9 mouse cellular contexts compared by ENCODE assay signal in the genomic region with DNA sequence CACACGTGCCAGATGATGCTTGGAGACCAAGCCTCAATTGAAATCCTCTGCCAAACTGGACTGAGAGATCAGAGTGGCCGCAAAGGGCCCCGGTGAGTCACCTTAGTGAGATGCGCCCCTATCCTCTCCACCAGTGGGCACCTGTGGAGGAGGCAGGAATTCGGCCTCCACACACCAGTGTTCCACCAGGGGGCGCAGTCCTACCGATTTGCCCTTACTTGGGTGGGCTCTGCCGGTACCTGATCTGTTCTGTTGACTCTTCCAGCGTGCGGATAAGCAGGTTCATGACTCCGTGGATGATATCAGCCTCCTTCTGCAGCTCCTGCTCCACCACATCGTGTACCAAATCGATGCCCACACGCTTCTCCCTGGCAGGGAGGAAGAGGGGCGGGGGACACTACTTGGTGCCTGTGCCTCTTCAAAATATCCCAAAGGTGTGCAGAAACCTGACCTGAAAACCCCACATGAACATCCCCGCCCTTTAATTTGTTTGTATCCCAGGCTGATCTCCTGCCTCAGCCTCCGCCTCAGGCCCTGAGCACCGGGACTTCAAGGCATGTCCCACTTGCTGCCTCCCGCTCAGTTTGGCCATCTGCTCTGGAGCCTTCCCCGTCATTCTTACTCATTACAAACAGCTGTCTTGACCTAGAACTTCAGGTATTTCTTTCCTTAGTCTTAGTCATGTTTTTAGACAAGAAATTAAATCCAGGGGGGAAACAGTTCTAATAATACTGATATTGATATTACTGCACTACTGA. TPM values are rescaled to one million over a fixed set of nuclear protein-coding genes. Genes with fewer than 3 reads are reported as not detected.
A peak's percentile ranks its signal among the peaks of the same experiment; 100 is the strongest.
DNase-seq lines count a peak whose midpoint lies in the region; ATAC-seq and TF ChIP-seq lines count a peak whose summit lies in the region.
"Had no signal": no experiment of that assay in that cellular context is flagged by ENCODE, and none has a peak within 500 bp of the region (broad histone marks: within the 10 kb centered on the region; RNA-seq: fewer than 3 reads in every experiment).

No protein-coding gene starts in this region.

- no peaks in the 10 kb centered on the region for H3K36me3 ChIP-seq in hindbrain, embryonic 11.5 days (ENCODE audit: control insufficient read depth, insufficient read depth, low read length)

- peak; percentile 33 for DNase-seq in MN1 (ENCODE audit: low spot score)
- peak; percentile 36 to 59 for DNase-seq in cerebellum, adult 2 months
- DNase-seq in hindbrain, embryonic 11.5 days (ENCODE audit: low spot score) = peak; percentile 86
- DNase-seq in layer of hippocampus, postnatal 25 days (ENCODE audit: extremely low spot score in 1 of 2, low spot score in 1 of 2) = peak; percentile 72 to 90
- DNase-seq in lung, postnatal 4 days = peak; percentile 69 to 81
- DNase-seq in right cerebral cortex, postnatal 14 days = peak; percentile 78
- peak; percentile 78 for DNase-seq in urinary bladder, postnatal 14 days (ENCODE audit: low spot score)

- peak; percentile 62; the same call in 1 of the 2 replicates for ATAC-seq in frontal cortex, adult (ENCODE audit: low TSS enrichment)
- ATAC-seq in hindbrain, embryonic 11.5 days (ENCODE audit: low FRiP score) = no peak

- no peaks in the 10 kb centered on the region for H3K9me3 ChIP-seq in hindbrain, embryonic 11.5 days (ENCODE audit: control insufficient read depth, low read length)

- no peak overlapping the region for H3K4me2 ChIP-seq in hindbrain, embryonic 11.5 days (replicated peaks; ENCODE audit: low read depth, low read length)

- no peak overlapping the region for H3K4me3 ChIP-seq in cerebellum, adult 2 months (replicated peaks; ENCODE audit: insufficient read depth, low read depth, low read length)
- no peak overlapping the region for H3K4me3 ChIP-seq in hindbrain, embryonic 11.5 days (ENCODE audit: low read depth, low read length)

- no peak for TF ChIP-seq POLR2A in cerebellum, adult 2 months (IDR thresholded peaks at IDR 0.05; ENCODE audit: borderline replicate concordance, insufficient read depth, low read length)

- no peak overlapping the region for H3K9ac ChIP-seq in hindbrain, embryonic 11.5 days (ENCODE audit: low read depth, low read length)

- H3K27ac ChIP-seq in cerebellum, adult 2 months (ENCODE audit: insufficient read depth, low read length) = no peak overlapping the region
- no peak overlapping the region for H3K27ac ChIP-seq in hindbrain, embryonic 11.5 days (ENCODE audit: low read depth, low read length)

- WGBS in cerebellum, adult 2 months = 21% methylated on average over 20 of the region's 20 CpGs
- 23% methylated on average over 20 of the region's 20 CpGs for WGBS in hindbrain, embryonic 11.5 days

- no peaks in the 10 kb centered on the region for H3K27me3 ChIP-seq in cerebellum, adult 2 months (ENCODE audit: control insufficient read depth, insufficient read depth, low read length)
- H3K27me3 ChIP-seq in hindbrain, embryonic 11.5 days (ENCODE audit: control insufficient read depth, insufficient read depth, low read length) = no peaks in the 10 kb centered on the region

- H3K4me1 ChIP-seq in cerebellum, adult 2 months (ENCODE audit: control insufficient read depth, insufficient read depth, low read length) = no peaks in the 10 kb centered on the region
- H3K4me1 ChIP-seq in hindbrain, embryonic 11.5 days (replicated peaks; ENCODE audit: control insufficient read depth, insufficient read depth, low read length) = no peaks in the 10 kb centered on the region

- TF ChIP-seq CTCF in cerebellum, adult 2 months (IDR thresholded peaks at IDR 0.05; ENCODE audit: borderline replicate concordance, insufficient read depth, low read depth, low read length) = peak; percentile 69

RNA-seq across cellular contexts. Expression of gene Tekt1, which starts 7.1 kb away (rescaled TPM):
- polyA plus RNA-seq in cerebellum, adult 2 months (2012; rRNA removed) = 1.1 and 2.3 TPM in 2 replicates
- 8.7 and 8.9 TPM in 2 replicates for polyA plus RNA-seq in hindbrain, embryonic 11.5 days (2014; fragmentation: Nextera tagmentation; extraction: Ambion mirVana)
- 1 to 10 TPM; 2.7 to 3.1 TPM for total RNA-seq in layer of hippocampus, postnatal 25 days (2021)

RNA-seq across cellular contexts. Expression of gene Fbxo39, which starts 40.9 kb away (rescaled TPM):
- polyA plus RNA-seq in cerebellum, adult 2 months (2012; rRNA removed) = not detected in 2 replicates
- polyA plus RNA-seq in hindbrain, embryonic 11.5 days (2014; fragmentation: Nextera tagmentation; extraction: Ambion mirVana) = not detected in 2 replicates
- total RNA-seq in layer of hippocampus, postnatal 25 days (2021) = not detected
- total RNA-seq: left cerebral cortex, adult 8-10 months had no signal

RNA-seq across cellular contexts. Expression of gene Xaf1, which starts 53.7 kb away (rescaled TPM):
- 12.2 and 13.6 TPM in 2 replicates for polyA plus RNA-seq in cerebellum, adult 2 months (2012; rRNA removed)
- 0.98 and 1.3 TPM in 2 replicates for polyA plus RNA-seq in hindbrain, embryonic 11.5 days (2014; fragmentation: Nextera tagmentation; extraction: Ambion mirVana)
- total RNA-seq in layer of hippocampus, postnatal 25 days (2021) = 1 to 10 TPM; 2.4 to 3.3 TPM

RNA-seq across cellular contexts. Expression of gene Smtnl2, which starts 56.4 kb away (rescaled TPM):
- 1.5 and 1.6 TPM in 2 replicates for polyA plus RNA-seq in cerebellum, adult 2 months (2012; rRNA removed)
- polyA plus RNA-seq in hindbrain, embryonic 11.5 days (2014; fragmentation: Nextera tagmentation; extraction: Ambion mirVana) = 4.7 and 8.7 TPM in 2 replicates
- total RNA-seq in layer of hippocampus, postnatal 25 days (2021) = 1 to 10 TPM; 2.0 to 3.0 TPM

Comparison
In these comparisons a context has a peak if more than half of its experiments do, and no peak if none do; other contexts are left out.
1. DNase-seq: peak in every context shown above with its lines; median percentile 86 in hindbrain, embryonic 11.5 days; 81 in layer of hippocampus, postnatal 25 days; 78 in right cerebral cortex, postnatal 14 days; 78 in urinary bladder, postnatal 14 days; 75 in lung, postnatal 4 days; 48 in cerebellum, adult 2 months; 33 in MN1.